Mouse (Mus musculus) right cerebral cortex, postnatal 36 days (tissue): ENCODE measurements at regions not wholly inside any gene's neighbourhood (a gene's known extent, or its start where the extent isn't known, plus 50 kb on each side); places are given as distances from the start of the nearest gene placed in this dataset.

Experiments used
- DNase-seq, 2 experiments: peaks; one replicate each; pipeline ENCODE4 v3.0.0; 2022; ENCODE audit warnings: low spot score in 2 of 2, mixed read lengths in 1 of 2

GRCm38 (mm10) chr3:143947079-143947937 is 257.7 kb downstream of the Lmo4 start:
- no peak for DNase-seq

GRCm38 (mm10) chr3:143939068-143939709 is 265.8 kb downstream of the Lmo4 start:
- DNase-seq = no peak

- DNase-seq = no peak
Measured at GRCm38 (mm10) chr3:143925322-143925721, 279.7 kb downstream of the Lmo4 start.

GRCm38 (mm10) chr3:143919744-143920143 is 285.3 kb downstream of the Lmo4 start:
- no peak for DNase-seq

GRCm38 (mm10) chr3:143914341-143915217 is 290.4 kb downstream of the Lmo4 start:
- no peak for DNase-seq

- no peak for DNase-seq
Measured at GRCm38 (mm10) chr3:143913044-143913574, 291.9 kb downstream of the Lmo4 start.

GRCm38 (mm10) chr3:143912433-143912832 is 292.6 kb downstream of the Lmo4 start:
- peak in 1 of 2 experiments; percentile 10 for DNase-seq

GRCm38 (mm10) chr3:143909341-143909740 is 295.7 kb downstream of the Lmo4 start:
- no peak for DNase-seq

- DNase-seq = no peak
Measured at GRCm38 (mm10) chr3:143903421-143903820, 301.6 kb downstream of the Lmo4 start.

- DNase-seq = no peak
Measured at GRCm38 (mm10) chr3:143880813-143881212, 324.2 kb downstream of the Lmo4 start.

GRCm38 (mm10) chr3:143873876-143874275 is 331.1 kb downstream of the Lmo4 start:
- DNase-seq = no peak

GRCm38 (mm10) chr3:143866521-143866920 is 338.5 kb downstream of the Lmo4 start:
- DNase-seq = no peak

- no peak for DNase-seq
Measured at GRCm38 (mm10) chr3:143865626-143866025, 339.4 kb downstream of the Lmo4 start.

- no peak for DNase-seq
Measured at GRCm38 (mm10) chr3:143864490-143864889, 340.5 kb downstream of the Lmo4 start.

GRCm38 (mm10) chr3:143862531-143862930 is 342.5 kb downstream of the Lmo4 start:
- no peak for DNase-seq

- no peak for DNase-seq
Measured at GRCm38 (mm10) chr3:143861866-143862265, 343.2 kb downstream of the Lmo4 start.

- no peak for DNase-seq
Measured at GRCm38 (mm10) chr3:143835611-143836240, 369.3 kb downstream of the Lmo4 start.

GRCm38 (mm10) chr3:143834725-143835124 is 370.3 kb downstream of the Lmo4 start:
- DNase-seq = no peak

- DNase-seq = no peak
Measured at GRCm38 (mm10) chr3:143823395-143823777, 381.6 kb downstream of the Lmo4 start.

- DNase-seq = no peak
Measured at GRCm38 (mm10) chr3:143822564-143823394, 382.2 kb downstream of the Lmo4 start.
